In the genomic region with DNA sequence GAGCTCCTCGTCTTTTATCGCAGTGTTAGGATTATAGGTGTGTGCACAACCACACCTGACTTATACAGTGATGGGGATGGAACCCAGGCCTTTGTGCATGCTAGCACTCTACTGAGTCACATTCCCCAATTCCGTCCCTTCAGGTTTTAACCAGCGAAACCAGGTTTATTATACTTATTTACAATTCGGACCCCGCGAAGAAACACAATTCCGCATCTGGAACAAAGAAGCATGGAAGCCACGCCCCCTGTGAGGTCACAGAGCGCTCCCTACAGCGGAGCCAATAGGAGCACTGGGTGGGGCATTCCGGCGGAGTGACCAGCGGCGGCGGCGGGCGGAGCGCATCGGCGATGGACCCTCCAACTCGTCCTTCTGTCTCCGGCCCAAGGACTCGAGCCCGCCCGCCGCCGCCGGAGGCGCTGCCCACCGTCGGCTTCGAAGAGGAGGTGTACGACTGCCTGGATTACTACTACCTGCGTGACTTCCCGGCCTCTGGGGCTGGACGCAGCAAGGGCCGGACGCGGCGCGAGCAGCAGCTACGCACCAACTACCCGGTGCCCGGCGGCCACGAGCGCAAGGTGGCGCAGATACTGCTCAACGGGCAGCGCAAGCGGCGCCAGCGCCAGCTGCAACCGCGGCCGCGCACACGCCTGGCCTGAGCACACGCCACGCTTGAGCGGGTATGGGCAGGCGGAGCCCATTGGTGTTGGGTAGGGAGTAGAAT, we compare ENCODE assay signal across 8 mouse cellular contexts. TPM values are rescaled to one million over a fixed set of nuclear protein-coding genes. Genes with fewer than 3 reads are reported as not detected.
DNase-seq lines count a peak whose midpoint lies in the region; ATAC-seq lines count a peak whose summit lies in the region.

A gene (plus strand): TSS at position 299 of the 724 bp plus-strand sequence.

- H3K4me3 ChIP-seq in hindbrain, embryonic 14.5 days (replicated peaks; ENCODE audit: low read length): peak within 1 kb of the TSS; percentile 48

- peak within 1 kb of the TSS; percentile 98 for H3K27ac ChIP-seq in hindbrain, embryonic 14.5 days

- ATAC-seq in hindbrain, embryonic 14.5 days (ENCODE audit: low FRiP score): peak; percentile 96

- under 1% methylated on average over 63 of the region's 63 CpGs for WGBS in hindbrain, embryonic 14.5 days

- H3K4me2 ChIP-seq in hindbrain, embryonic 14.5 days (replicated peaks): peak within 1 kb of the TSS; percentile 70

- peak within 1 kb of the TSS; percentile 70 for H3K9ac ChIP-seq in hindbrain, embryonic 14.5 days

- H3K27me3 ChIP-seq in hindbrain, embryonic 14.5 days (ENCODE audit: control insufficient read depth, insufficient read depth, low read length): no peaks in the 10 kb centered on the region

- peaks cover 4% of the 10 kb centered on the region; the same call in 1 of the 2 replicates for H3K36me3 ChIP-seq in hindbrain, embryonic 14.5 days (replicated peaks; ENCODE audit: control insufficient read depth, insufficient read depth)

- DNase-seq in T-cell, adult 2 months (ENCODE audit: low spot score): peak; percentile 38
- peak; percentile 83 to 88 for DNase-seq in cerebellum, postnatal 36 days
- peak; percentile 84 to 89 for DNase-seq in frontal cortex, postnatal 36 days (ENCODE audit: low spot score in 2 of 2)
- peak; percentile 96 for DNase-seq in hindbrain, embryonic 14.5 days (ENCODE audit: low spot score)
- DNase-seq in layer of hippocampus, postnatal 25 days (ENCODE audit: extremely low spot score in 1 of 2, low spot score in 1 of 2): peak; percentile 80 to 82
- DNase-seq in lung, postnatal 14 days: peak; percentile 94
- peak; percentile 90 for DNase-seq in ovary, postnatal 36 days (ENCODE audit: low spot score)
- peak; percentile 88 for DNase-seq in thymus, postnatal 14 days

- no peaks in the 10 kb centered on the region for H3K9me3 ChIP-seq in hindbrain, embryonic 14.5 days (ENCODE audit: control insufficient read depth, low read length)

- peaks cover 5% of the 10 kb centered on the region; the same call in 1 of the 2 replicates for H3K4me1 ChIP-seq in hindbrain, embryonic 14.5 days (replicated peaks; ENCODE audit: control insufficient read depth, insufficient read depth, low read length)

RNA-seq across cellular contexts. Expression of the gene that starts here (rescaled TPM):
- polyA plus RNA-seq in hindbrain, embryonic 14.5 days (2014; fragmentation: Nextera tagmentation; extraction: Ambion mirVana): 3.4 and 3.8 TPM in 2 replicates
- 1 to 10 TPM; 1.7 to 3.5 TPM for total RNA-seq in layer of hippocampus, postnatal 25 days (2021)

Comparison
In these comparisons a context has a peak if more than half of its experiments do, and no peak if none do; other contexts are left out.
1. Peak in every context shown above with its lines: DNase-seq, ATAC-seq, H3K4me3 ChIP-seq and H3K27ac ChIP-seq.
2. DNase-seq: peak in every context shown above with its lines; median percentile 96 in hindbrain, embryonic 14.5 days; 94 in lung, postnatal 14 days; 90 in ovary, postnatal 36 days; 88 in thymus, postnatal 14 days; 86 in frontal cortex, postnatal 36 days; 86 in cerebellum, postnatal 36 days; 81 in layer of hippocampus, postnatal 25 days; 38 in T-cell, adult 2 months.